Mouse (Mus musculus): ENCODE data around the gene Cdk14. TPM values are rescaled to one million over a fixed set of nuclear protein-coding genes. Genes with fewer than 3 reads are reported as not detected.

The Cdk14 gene
- polyA plus RNA-seq, 1 experiment: 3.1 TPM

GRCm38 (mm10) chr5:5353946-5354345 lies 66.2 kb downstream of the Cdk14 start:
- H3K4me1 ChIP-seq (ENCODE audit: control insufficient read depth, insufficient read depth, low read length): peaks cover 4% of the 10 kb centered on the region
- H3K27me3 ChIP-seq (ENCODE audit: control insufficient read depth, insufficient read depth, low read length): no peaks in the 10 kb centered on the region
- TF ChIP-seq CTCF (IDR thresholded peaks at IDR 0.05; ENCODE audit: control insufficient read depth, insufficient read depth, insufficient replicate concordance, low read depth, low read length) (no peak), POLR2A (IDR thresholded peaks at IDR 0.05; ENCODE audit: control insufficient read depth, low read depth, low read length) (no peak)
- H3K27ac ChIP-seq (ENCODE audit: control insufficient read depth, insufficient read depth, low read depth, low read length): no peak overlapping the region
- H3K36me3 ChIP-seq (ENCODE audit: control insufficient read depth, insufficient read depth, low read length): no peaks in the 10 kb centered on the region
- no peak overlapping the region for H3K4me3 ChIP-seq (ENCODE audit: control insufficient read depth, low read depth, low read length)

GRCm38 (mm10) chr5:5344646-5345045 lies 75.5 kb downstream of the Cdk14 start:
- Histone ChIP-seq H3K4me3 (ENCODE audit: control insufficient read depth, low read depth, low read length) (no peak overlapping the region), H3K27ac (ENCODE audit: control insufficient read depth, insufficient read depth, low read depth, low read length) (no peak overlapping the region), H3K36me3 (ENCODE audit: control insufficient read depth, insufficient read depth, low read length) (no peaks in the 10 kb centered on the region), H3K4me1 (ENCODE audit: control insufficient read depth, insufficient read depth, low read length) (no peaks in the 10 kb centered on the region), H3K27me3 (ENCODE audit: control insufficient read depth, insufficient read depth, low read length) (no peaks in the 10 kb centered on the region)
- TF ChIP-seq POLR2A (IDR thresholded peaks at IDR 0.05; ENCODE audit: control insufficient read depth, low read depth, low read length): no peak
- TF ChIP-seq CTCF (IDR thresholded peaks at IDR 0.05; ENCODE audit: control insufficient read depth, insufficient read depth, insufficient replicate concordance, low read depth, low read length): no peak

GRCm38 (mm10) chr5:5343741-5344140 lies 76.4 kb downstream of the Cdk14 start:
- no peak overlapping the region for H3K27ac ChIP-seq (ENCODE audit: control insufficient read depth, insufficient read depth, low read depth, low read length)
- no peak overlapping the region for H3K4me3 ChIP-seq (ENCODE audit: control insufficient read depth, low read depth, low read length)
- TF ChIP-seq CTCF (IDR thresholded peaks at IDR 0.05; ENCODE audit: control insufficient read depth, insufficient read depth, insufficient replicate concordance, low read depth, low read length) (no peak), POLR2A (IDR thresholded peaks at IDR 0.05; ENCODE audit: control insufficient read depth, low read depth, low read length) (no peak)
- H3K27me3 ChIP-seq (ENCODE audit: control insufficient read depth, insufficient read depth, low read length): no peaks in the 10 kb centered on the region
- no peaks in the 10 kb centered on the region for H3K36me3 ChIP-seq (ENCODE audit: control insufficient read depth, insufficient read depth, low read length)
- H3K4me1 ChIP-seq (ENCODE audit: control insufficient read depth, insufficient read depth, low read length): no peaks in the 10 kb centered on the region

- no peak for TF ChIP-seq CTCF (IDR thresholded peaks at IDR 0.05; ENCODE audit: control insufficient read depth, insufficient read depth, insufficient replicate concordance, low read depth, low read length)
- no peak for TF ChIP-seq POLR2A (IDR thresholded peaks at IDR 0.05; ENCODE audit: control insufficient read depth, low read depth, low read length)
- Histone ChIP-seq H3K27ac (ENCODE audit: control insufficient read depth, insufficient read depth, low read depth, low read length) (no peak overlapping the region), H3K27me3 (ENCODE audit: control insufficient read depth, insufficient read depth, low read length) (no peaks in the 10 kb centered on the region), H3K4me1 (ENCODE audit: control insufficient read depth, insufficient read depth, low read length) (no peaks in the 10 kb centered on the region), H3K4me3 (ENCODE audit: control insufficient read depth, low read depth, low read length) (no peak overlapping the region), H3K36me3 (ENCODE audit: control insufficient read depth, insufficient read depth, low read length) (no peaks in the 10 kb centered on the region)
Observed at GRCm38 (mm10) chr5:5343267-5343666, 76.8 kb downstream of the Cdk14 start.

GRCm38 (mm10) chr5:5342410-5343137 lies 77.5 kb downstream of the Cdk14 start:
- TF ChIP-seq POLR2A (IDR thresholded peaks at IDR 0.05; ENCODE audit: control insufficient read depth, low read depth, low read length) (no peak), CTCF (IDR thresholded peaks at IDR 0.05; ENCODE audit: control insufficient read depth, insufficient read depth, insufficient replicate concordance, low read depth, low read length) (no peak)
- H3K36me3 ChIP-seq (ENCODE audit: control insufficient read depth, insufficient read depth, low read length): no peaks in the 10 kb centered on the region
- no peak overlapping the region for H3K4me3 ChIP-seq (ENCODE audit: control insufficient read depth, low read depth, low read length)
- no peaks in the 10 kb centered on the region for H3K27me3 ChIP-seq (ENCODE audit: control insufficient read depth, insufficient read depth, low read length)
- no peak overlapping the region for H3K27ac ChIP-seq (ENCODE audit: control insufficient read depth, insufficient read depth, low read depth, low read length)
- H3K4me1 ChIP-seq (ENCODE audit: control insufficient read depth, insufficient read depth, low read length): no peaks in the 10 kb centered on the region

GRCm38 (mm10) chr5:5341611-5342010 lies 78.5 kb downstream of the Cdk14 start:
- no peaks in the 10 kb centered on the region for H3K4me1 ChIP-seq (ENCODE audit: control insufficient read depth, insufficient read depth, low read length)
- TF ChIP-seq CTCF (IDR thresholded peaks at IDR 0.05; ENCODE audit: control insufficient read depth, insufficient read depth, insufficient replicate concordance, low read depth, low read length) (no peak), POLR2A (IDR thresholded peaks at IDR 0.05; ENCODE audit: control insufficient read depth, low read depth, low read length) (no peak)
- no peak overlapping the region for H3K27ac ChIP-seq (ENCODE audit: control insufficient read depth, insufficient read depth, low read depth, low read length)
- H3K36me3 ChIP-seq (ENCODE audit: control insufficient read depth, insufficient read depth, low read length): no peaks in the 10 kb centered on the region
- H3K4me3 ChIP-seq (ENCODE audit: control insufficient read depth, low read depth, low read length): no peak overlapping the region
- no peaks in the 10 kb centered on the region for H3K27me3 ChIP-seq (ENCODE audit: control insufficient read depth, insufficient read depth, low read length)

GRCm38 (mm10) chr5:5333916-5334315 lies 86.2 kb downstream of the Cdk14 start:
- H3K36me3 ChIP-seq (ENCODE audit: control insufficient read depth, insufficient read depth, low read length): no peaks in the 10 kb centered on the region
- H3K4me1 ChIP-seq (ENCODE audit: control insufficient read depth, insufficient read depth, low read length): no peaks in the 10 kb centered on the region
- H3K27ac ChIP-seq (ENCODE audit: control insufficient read depth, insufficient read depth, low read depth, low read length): no peak overlapping the region
- no peaks in the 10 kb centered on the region for H3K27me3 ChIP-seq (ENCODE audit: control insufficient read depth, insufficient read depth, low read length)
- TF ChIP-seq CTCF (IDR thresholded peaks at IDR 0.05; ENCODE audit: control insufficient read depth, insufficient read depth, insufficient replicate concordance, low read depth, low read length) (no peak), POLR2A (IDR thresholded peaks at IDR 0.05; ENCODE audit: control insufficient read depth, low read depth, low read length) (no peak)
- H3K4me3 ChIP-seq (ENCODE audit: control insufficient read depth, low read depth, low read length): no peak overlapping the region

All from testis, adult 2 months (tissue).